Mouse (Mus musculus): ENCODE data around the gene Slc20a1. TPM values are rescaled to one million over a fixed set of nuclear protein-coding genes. Genes with fewer than 3 reads are reported as not detected.

Gene Slc20a1
- polyA plus RNA-seq, 1 experiment from 2014 or later: 8.9 TPM

DNA sequence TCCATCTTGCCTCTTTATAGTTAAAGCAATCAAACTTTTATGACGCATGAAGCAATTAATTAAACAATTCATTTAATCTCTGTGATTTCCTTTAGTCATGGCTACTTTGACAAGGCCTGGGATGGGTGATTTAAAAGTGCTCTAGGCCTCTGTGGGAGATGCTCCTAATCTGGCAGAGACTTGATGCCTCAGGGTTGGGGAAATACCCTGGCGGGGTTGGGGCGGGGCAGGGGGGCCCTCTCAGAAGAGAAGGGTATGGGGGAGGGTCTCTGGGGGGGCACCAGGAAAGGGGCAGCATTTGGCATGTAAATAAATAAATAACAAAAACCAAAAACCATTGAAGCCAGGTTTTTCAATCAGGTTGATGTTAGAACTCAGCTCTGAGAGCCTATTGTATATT is 20.9 kb upstream of the Slc20a1 start:
- no peaks in the 10 kb centered on the region for H3K27me3 ChIP-seq (ENCODE audit: control insufficient read depth, insufficient read depth, low read length)
- H3K36me3 ChIP-seq (ENCODE audit: control insufficient read depth, insufficient read depth, low read length): no peaks in the 10 kb centered on the region
- H3K4me2 ChIP-seq (replicated peaks; ENCODE audit: low read depth): no peak overlapping the region
- WGBS: 80% methylated on average over 3 of the region's 3 CpGs
- no peaks in the 10 kb centered on the region for H3K9me3 ChIP-seq (ENCODE audit: control insufficient read depth, low read length)
- no peak overlapping the region for H3K9ac ChIP-seq (ENCODE audit: low read length)
- TF ChIP-seq CTCF (IDR thresholded peaks at IDR 0.05; ENCODE audit: low read depth) (no peak), EP300 (optimal IDR thresholded peaks at IDR 0.05) (no peak)
- H3K4me1 ChIP-seq (replicated peaks; ENCODE audit: control insufficient read depth, insufficient read depth): no peaks in the 10 kb centered on the region
- no peak overlapping the region for H3K4me3 ChIP-seq (ENCODE audit: low read depth, low read length)
- no peak overlapping the region for H3K27ac ChIP-seq (replicated peaks)
- no peak for DNase-seq (ENCODE audit: low spot score)
- no peak for ATAC-seq (ENCODE audit: low FRiP score, low TSS enrichment)

DNA sequence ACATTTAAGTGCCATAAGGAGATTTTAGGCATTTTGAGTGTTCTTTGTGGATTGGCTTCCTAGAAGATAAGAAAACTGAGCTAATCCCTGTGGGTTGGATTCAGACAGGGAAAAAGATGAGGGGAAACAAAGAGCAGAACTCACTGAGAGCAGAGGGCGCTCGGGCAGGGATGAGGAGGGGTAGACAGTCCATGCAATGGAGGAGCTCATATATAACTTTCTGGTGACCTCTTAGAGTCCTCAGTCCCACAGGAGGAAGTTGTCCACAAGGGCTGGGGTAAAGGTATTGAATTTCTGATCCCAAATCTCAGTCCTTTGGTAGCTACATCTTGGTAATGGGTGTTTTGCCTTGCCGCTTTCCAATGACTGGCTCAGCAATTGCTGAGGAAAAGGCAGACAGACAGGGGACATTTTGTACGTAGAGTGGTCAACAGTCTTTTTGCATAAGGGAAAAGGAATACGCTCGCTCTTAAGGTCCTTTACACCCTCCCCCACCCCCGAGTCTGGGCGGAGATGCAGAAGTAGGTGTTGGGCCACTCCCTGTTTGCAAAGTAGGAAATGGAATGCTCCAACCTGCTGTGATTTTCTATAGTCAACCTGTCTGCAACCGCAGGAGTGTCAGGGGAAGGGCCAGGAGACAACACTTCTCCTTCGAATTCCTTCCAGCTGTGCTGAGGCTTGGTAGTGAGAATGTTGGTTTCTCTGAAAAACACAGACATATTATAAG is 20.2 kb upstream of the Slc20a1 start:
- Histone ChIP-seq H3K9me3 (ENCODE audit: control insufficient read depth, low read length) (no peaks in the 10 kb centered on the region), H3K36me3 (ENCODE audit: control insufficient read depth, insufficient read depth, low read length) (no peaks in the 10 kb centered on the region), H3K27ac (replicated peaks) (no peak overlapping the region), H3K27me3 (ENCODE audit: control insufficient read depth, insufficient read depth, low read length) (no peaks in the 10 kb centered on the region), H3K9ac (ENCODE audit: low read length) (no peak overlapping the region), H3K4me2 (replicated peaks; ENCODE audit: low read depth) (peak overlapping the region; percentile 35), H3K4me3 (ENCODE audit: low read depth, low read length) (no peak overlapping the region), H3K4me1 (replicated peaks; ENCODE audit: control insufficient read depth, insufficient read depth) (no peaks in the 10 kb centered on the region)
- peak; percentile 81 for ATAC-seq (ENCODE audit: low FRiP score, low TSS enrichment)
- TF ChIP-seq EP300 (optimal IDR thresholded peaks at IDR 0.05): no peak
- WGBS: 31% methylated on average over 10 of the region's 10 CpGs
- peak; percentile 71 for DNase-seq (ENCODE audit: low spot score)

DNA sequence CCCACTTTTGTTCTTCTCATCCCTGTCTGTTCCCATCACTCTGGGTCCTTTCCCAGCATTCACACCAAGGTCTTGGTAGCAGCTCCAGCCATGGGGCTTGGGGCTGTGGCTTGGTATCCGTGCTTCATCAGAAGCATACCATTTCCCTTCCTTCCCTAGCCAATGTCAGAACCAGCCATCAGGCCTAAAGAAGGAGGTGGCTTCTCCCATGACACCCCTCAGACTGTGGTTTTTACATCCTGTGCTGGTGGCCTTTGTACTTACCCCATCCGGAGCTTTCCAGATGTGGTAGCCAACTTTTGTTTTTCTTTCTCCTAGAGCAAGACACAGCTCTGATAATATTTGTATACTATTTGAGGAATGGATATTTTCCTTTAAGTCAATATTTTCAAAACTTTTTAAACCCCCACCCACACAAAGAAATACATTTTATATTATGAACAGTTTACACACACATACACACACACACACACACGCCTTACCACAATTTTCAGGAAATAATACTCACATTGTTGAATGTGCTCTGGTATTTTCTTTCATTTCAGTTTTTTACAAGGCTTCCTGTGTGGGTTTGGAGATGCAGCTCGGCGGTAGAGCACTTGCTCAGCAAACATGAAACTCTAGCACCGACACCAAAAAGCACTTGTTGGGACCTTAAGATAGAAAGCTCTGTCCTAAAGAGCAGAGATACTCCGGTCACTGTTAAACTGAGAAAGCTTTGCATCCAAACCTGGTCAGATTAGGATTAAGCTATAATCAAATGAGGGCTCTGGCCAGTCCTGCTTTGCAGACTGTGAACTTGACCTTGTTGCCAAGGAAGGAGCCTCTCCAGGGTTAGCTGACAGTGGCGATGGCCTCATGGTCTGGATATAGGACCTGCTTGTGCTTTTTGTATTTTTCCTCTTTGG is 18.4 kb upstream of the Slc20a1 start:
- ATAC-seq (ENCODE audit: low FRiP score, low TSS enrichment) (no peak), DNase-seq (ENCODE audit: low spot score) (no peak)
- H3K4me2 ChIP-seq (replicated peaks; ENCODE audit: low read depth): no peak overlapping the region
- H3K4me1 ChIP-seq (replicated peaks; ENCODE audit: control insufficient read depth, insufficient read depth): no peaks in the 10 kb centered on the region
- WGBS: 66% methylated on average over 8 of the region's 8 CpGs
- no peak overlapping the region for H3K27ac ChIP-seq (replicated peaks)
- TF ChIP-seq CTCF (IDR thresholded peaks at IDR 0.05; ENCODE audit: low read depth) (no peak), EP300 (optimal IDR thresholded peaks at IDR 0.05) (no peak)
- H3K9ac ChIP-seq (ENCODE audit: low read length): no peak overlapping the region
- no peaks in the 10 kb centered on the region for H3K9me3 ChIP-seq (ENCODE audit: control insufficient read depth, low read length)
- no peak overlapping the region for H3K4me3 ChIP-seq (ENCODE audit: low read depth, low read length)
- H3K27me3 ChIP-seq (ENCODE audit: control insufficient read depth, insufficient read depth, low read length): no peaks in the 10 kb centered on the region
- no peaks in the 10 kb centered on the region for H3K36me3 ChIP-seq (ENCODE audit: control insufficient read depth, insufficient read depth, low read length)

DNA sequence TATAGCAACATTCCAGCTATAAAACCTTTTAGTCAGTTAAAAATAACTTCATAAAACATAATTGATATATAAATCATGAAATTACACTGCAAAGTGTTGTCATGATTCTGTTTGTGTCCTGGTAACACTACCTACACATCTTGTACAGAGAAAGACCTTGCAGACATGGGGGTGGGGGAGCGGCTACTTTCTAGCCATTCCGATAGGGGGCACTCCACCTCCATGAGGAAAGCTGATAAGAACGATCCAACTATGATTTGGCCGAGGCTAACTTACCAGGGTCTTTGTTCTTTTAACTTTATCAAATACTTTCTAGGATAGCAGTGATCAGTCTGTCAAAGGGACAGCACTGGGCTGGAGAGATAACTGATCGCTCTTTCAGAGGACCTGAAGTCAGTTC is 17.1 kb upstream of the Slc20a1 start:
- DNase-seq (ENCODE audit: low spot score): no peak
- Histone ChIP-seq H3K4me2 (replicated peaks; ENCODE audit: low read depth) (no peak overlapping the region), H3K27me3 (ENCODE audit: control insufficient read depth, insufficient read depth, low read length) (no peaks in the 10 kb centered on the region), H3K9ac (ENCODE audit: low read length) (no peak overlapping the region), H3K9me3 (ENCODE audit: control insufficient read depth, low read length) (no peaks in the 10 kb centered on the region), H3K27ac (replicated peaks) (no peak overlapping the region), H3K36me3 (ENCODE audit: control insufficient read depth, insufficient read depth, low read length) (no peaks in the 10 kb centered on the region), H3K4me1 (replicated peaks; ENCODE audit: control insufficient read depth, insufficient read depth) (no peaks in the 10 kb centered on the region), H3K4me3 (ENCODE audit: low read depth, low read length) (no peak overlapping the region)
- TF ChIP-seq EP300 (optimal IDR thresholded peaks at IDR 0.05) (no peak), CTCF (IDR thresholded peaks at IDR 0.05; ENCODE audit: low read depth) (peak; percentile 19; the same call in 1 of the 2 replicates)
- 83% methylated on average over 5 of the region's 5 CpGs for WGBS
- ATAC-seq (ENCODE audit: low FRiP score, low TSS enrichment): no peak

DNA sequence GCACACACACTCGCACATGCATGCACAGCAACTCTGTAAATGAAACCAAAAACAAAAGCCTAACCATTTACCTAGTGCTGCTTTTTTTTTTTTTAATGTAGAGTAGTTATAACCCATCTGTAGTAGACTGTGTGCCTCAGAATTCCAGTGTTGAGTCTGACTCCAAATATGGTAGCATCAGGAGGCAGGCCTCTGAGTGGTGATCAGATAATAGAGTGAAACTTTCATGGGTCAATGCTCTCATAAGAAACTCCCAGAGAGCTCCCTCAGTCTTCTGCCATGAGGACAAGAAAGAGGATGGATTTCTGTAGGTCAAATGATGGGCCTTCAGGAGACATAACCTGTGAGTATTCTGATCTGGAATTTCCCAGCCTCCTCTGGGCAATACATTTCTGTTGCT is 16.2 kb upstream of the Slc20a1 start:
- ATAC-seq (ENCODE audit: low FRiP score, low TSS enrichment): no peak
- no peak for DNase-seq (ENCODE audit: low spot score)
- no peak overlapping the region for H3K9ac ChIP-seq (ENCODE audit: low read length)
- no peak for TF ChIP-seq CTCF (IDR thresholded peaks at IDR 0.05; ENCODE audit: low read depth)
- no peak for TF ChIP-seq EP300 (optimal IDR thresholded peaks at IDR 0.05)
- no peak overlapping the region for H3K27ac ChIP-seq (replicated peaks)
- H3K36me3 ChIP-seq (ENCODE audit: control insufficient read depth, insufficient read depth, low read length): no peaks in the 10 kb centered on the region
- no peak overlapping the region for H3K4me3 ChIP-seq (ENCODE audit: low read depth, low read length)
- 91% methylated on average over 1 of the region's 1 CpGs for WGBS
- no peaks in the 10 kb centered on the region for H3K9me3 ChIP-seq (ENCODE audit: control insufficient read depth, low read length)
- H3K27me3 ChIP-seq (ENCODE audit: control insufficient read depth, insufficient read depth, low read length): no peaks in the 10 kb centered on the region
- H3K4me2 ChIP-seq (replicated peaks; ENCODE audit: low read depth): no peak overlapping the region
- no peaks in the 10 kb centered on the region for H3K4me1 ChIP-seq (replicated peaks; ENCODE audit: control insufficient read depth, insufficient read depth)

DNA sequence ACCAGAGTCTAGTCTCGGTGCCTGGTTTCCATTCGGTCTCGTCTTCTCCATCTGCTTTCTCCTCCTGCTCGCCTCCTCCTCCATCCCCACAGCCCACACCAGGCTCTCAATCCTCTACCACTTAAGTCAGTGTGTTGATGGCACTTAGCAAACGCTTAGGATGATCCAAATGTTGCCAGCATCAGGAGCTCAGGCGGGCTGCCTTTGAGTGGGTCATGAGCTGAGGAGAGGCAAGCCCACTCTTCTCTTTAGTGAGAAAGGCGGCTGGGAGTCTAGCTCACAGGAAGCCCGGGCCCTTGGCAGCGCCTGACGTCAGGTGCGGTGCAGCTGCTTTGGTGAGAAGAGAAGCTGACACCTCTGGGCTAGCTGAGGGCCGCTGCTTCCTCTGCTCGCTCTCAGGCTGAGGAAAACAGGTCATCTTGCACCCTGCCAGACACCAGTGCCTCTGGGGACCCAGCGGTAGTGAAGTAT is 15.0 kb upstream of the Slc20a1 start:
- Histone ChIP-seq H3K36me3 (ENCODE audit: control insufficient read depth, insufficient read depth, low read length) (no peaks in the 10 kb centered on the region), H3K4me2 (replicated peaks; ENCODE audit: low read depth) (no peak overlapping the region), H3K4me1 (replicated peaks; ENCODE audit: control insufficient read depth, insufficient read depth) (no peaks in the 10 kb centered on the region), H3K9me3 (ENCODE audit: control insufficient read depth, low read length) (no peaks in the 10 kb centered on the region), H3K9ac (ENCODE audit: low read length) (no peak overlapping the region), H3K4me3 (ENCODE audit: low read depth, low read length) (no peak overlapping the region), H3K27ac (replicated peaks) (no peak overlapping the region), H3K27me3 (ENCODE audit: control insufficient read depth, insufficient read depth, low read length) (no peaks in the 10 kb centered on the region)
- TF ChIP-seq EP300 (optimal IDR thresholded peaks at IDR 0.05) (no peak), CTCF (IDR thresholded peaks at IDR 0.05; ENCODE audit: low read depth) (no peak)
- 57% methylated on average over 14 of the region's 14 CpGs for WGBS
- DNase-seq (ENCODE audit: low spot score) (no peak), ATAC-seq (ENCODE audit: low FRiP score, low TSS enrichment) (peak; percentile 24; the same call in 1 of the 2 replicates)
